Mouse (Mus musculus) testis, adult 2 months (tissue): ENCODE data around the gene Bcl2l11. TPM values are rescaled to one million over a fixed set of nuclear protein-coding genes. Genes with fewer than 3 reads are reported as not detected.

Experiments used
- H3K27ac ChIP-seq: fragments of 200-500 bp; 2 replicates; pipeline ENCODE4 v1.5.1; 2012; ENCODE audit warnings: low read depth, low read length; ENCODE audit not compliant: control insufficient read depth, insufficient read depth
- H3K27me3 ChIP-seq: fragments of 200-500 bp; 2 replicates; pipeline ENCODE4 v1.6.1; 2012; ENCODE audit warnings: mild to moderate bottlenecking, low read length, moderate library complexity; ENCODE audit not compliant: control insufficient read depth, insufficient read depth
- H3K36me3 ChIP-seq: fragments of 200-500 bp; 2 replicates; pipeline ENCODE4 v1.6.1; 2012; ENCODE audit warnings: mild to moderate bottlenecking, low read length; ENCODE audit not compliant: control insufficient read depth, insufficient read depth
- H3K4me1 ChIP-seq: fragments of 200-500 bp; 2 replicates; pipeline ENCODE4 v1.6.1; 2012; ENCODE audit warnings: low read length; ENCODE audit not compliant: control insufficient read depth, insufficient read depth
- H3K4me3 ChIP-seq: fragments of 200-500 bp; 2 replicates; pipeline ENCODE4 v1.5.1; 2012; ENCODE audit warnings: low read depth, mild to moderate bottlenecking, low read length, moderate library complexity, mixed read lengths; ENCODE audit not compliant: control insufficient read depth
- CTCF ChIP-seq: fragments of 200-500 bp; IDR thresholded peaks from 2 replicates; pipeline ENCODE4 v1.5.1; 2012; ENCODE audit warnings: low read depth, mild to moderate bottlenecking, inconsistent platforms, low read length, moderate library complexity; ENCODE audit not compliant: control insufficient read depth, insufficient read depth, insufficient replicate concordance
- POLR2A ChIP-seq: fragments of 200-500 bp; IDR thresholded peaks from 2 replicates; pipeline ENCODE4 v1.6.1; 2012; ENCODE audit warnings: low read depth, mild to moderate bottlenecking, inconsistent platforms, low read length, moderate library complexity; ENCODE audit not compliant: control insufficient read depth
- polyA plus RNA-seq: library from polyadenylated mRNA; depleted of rRNA; stranded (reverse); fragments of >200 nt; gene quantifications from 2 replicates; pipeline ENCODE4 v1.2.3, GENCODE M21; 2012

Gene Bcl2l11
- polyA plus RNA-seq, 1 experiment, result 63.3 TPM

DNA sequence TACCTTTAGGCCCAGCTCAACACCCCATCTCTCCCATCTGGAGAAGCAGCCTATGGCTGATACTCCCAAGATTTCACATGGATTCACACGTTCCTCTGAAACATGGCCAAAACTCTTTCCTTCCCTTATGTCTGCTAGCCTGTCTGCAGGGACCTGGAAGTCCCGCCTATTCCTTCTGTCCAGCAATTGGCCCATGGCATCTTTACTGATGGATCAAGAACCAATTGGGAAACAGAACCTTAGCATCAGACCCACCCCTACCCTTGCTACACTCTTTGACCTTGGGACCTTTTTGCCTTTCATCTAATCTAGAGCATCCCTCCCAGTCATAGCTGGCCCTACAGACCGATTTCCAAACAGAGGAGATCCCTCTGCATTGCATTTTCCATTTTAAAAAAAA is 11.2 kb upstream of the Bcl2l11 start:
- TF ChIP-seq POLR2A (no peak), CTCF (no peak)
- Histone ChIP-seq H3K27me3 (no peaks in the 10 kb centered on the region), H3K27ac (no peak overlapping the region), H3K4me1 (no peaks in the 10 kb centered on the region), H3K36me3 (no peaks in the 10 kb centered on the region), H3K4me3 (no peak overlapping the region)

GRCm38 (mm10) chr2:128115579-128115978 is 10.3 kb upstream of the Bcl2l11 start:
- Histone ChIP-seq H3K4me1 (no peaks in the 10 kb centered on the region), H3K36me3 (no peaks in the 10 kb centered on the region), H3K4me3 (no peak overlapping the region), H3K27ac (no peak overlapping the region), H3K27me3 (no peaks in the 10 kb centered on the region)
- no peak for TF ChIP-seq POLR2A
- TF ChIP-seq CTCF, result no peak

DNA sequence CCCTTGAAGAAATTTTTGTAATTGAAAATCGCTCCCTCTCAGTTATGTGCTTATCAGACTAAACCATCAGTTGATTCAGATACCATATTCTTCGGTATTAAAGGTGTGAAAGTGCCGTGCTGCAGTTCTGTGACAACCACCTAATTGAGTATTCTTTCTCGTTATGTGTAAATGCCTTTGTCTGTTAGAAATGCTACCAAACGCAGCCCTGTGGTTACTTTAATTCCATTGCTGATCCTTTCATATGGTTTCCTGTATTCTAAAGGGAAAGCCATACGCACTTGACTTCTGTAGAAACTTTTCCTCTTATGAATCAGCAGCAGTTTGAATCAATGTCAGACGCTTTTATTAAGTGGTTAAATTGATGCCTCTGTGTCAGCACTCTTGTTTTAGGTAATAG is 8.2 kb upstream of the Bcl2l11 start:
- TF ChIP-seq CTCF (no peak), POLR2A (no peak)

DNA sequence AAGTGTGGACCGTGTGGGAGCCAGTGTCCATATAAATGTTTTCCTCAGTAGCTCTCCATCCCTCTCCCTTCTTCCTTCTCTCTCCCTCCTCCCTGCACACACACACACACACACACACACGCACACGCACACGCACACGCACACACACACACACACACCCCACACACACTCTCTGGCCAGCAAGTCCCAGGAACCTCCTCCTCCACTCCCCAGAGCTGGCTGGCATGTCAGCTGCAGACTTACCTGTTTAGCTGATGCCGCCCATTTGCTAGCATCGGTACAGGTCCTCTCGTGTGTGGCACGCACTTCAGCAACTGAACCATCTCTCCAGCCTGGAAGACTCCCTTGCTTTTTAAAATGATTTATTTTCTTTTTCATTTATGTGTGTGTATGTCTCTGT is 6.9 kb upstream of the Bcl2l11 start:
- Histone ChIP-seq H3K4me1 (peaks cover 11% of the 10 kb centered on the region; the same call in 1 of the 2 replicates), H3K27me3 (no peaks in the 10 kb centered on the region), H3K4me3 (no peak overlapping the region), H3K36me3 (no peaks in the 10 kb centered on the region), H3K27ac (no peak overlapping the region)
- TF ChIP-seq CTCF (no peak), POLR2A (no peak)

More for the DNA sequence above, 8.2 kb upstream of the Bcl2l11 start:
- H3K27ac ChIP-seq, result no peak overlapping the region
- no peak overlapping the region for H3K4me3 ChIP-seq
- no peaks in the 10 kb centered on the region for H3K27me3 ChIP-seq
- H3K4me1 ChIP-seq, result peaks cover 2% of the 10 kb centered on the region; the same call in 1 of the 2 replicates
- H3K36me3 ChIP-seq, result no peaks in the 10 kb centered on the region

DNA sequence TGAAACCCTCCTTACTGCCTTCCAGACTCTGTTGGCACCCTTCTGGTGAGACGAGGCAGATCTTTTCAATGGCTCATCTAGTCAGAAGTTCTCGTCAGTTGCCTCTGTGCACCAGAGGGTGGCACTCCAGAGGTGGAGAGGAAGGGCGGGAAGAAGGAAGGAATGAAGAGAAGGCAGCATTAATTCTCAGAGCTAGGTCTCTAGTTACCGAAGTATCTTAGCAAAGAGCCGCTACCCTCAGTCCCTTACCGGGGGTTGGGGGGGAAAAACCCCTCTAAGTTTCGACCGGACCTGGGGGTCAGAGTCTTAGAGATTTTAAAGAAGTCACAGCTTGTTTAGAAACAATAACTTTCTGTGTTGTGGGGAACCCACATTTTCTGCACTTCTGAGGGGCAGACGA is 3.3 kb upstream of the Bcl2l11 start:
- H3K27me3 ChIP-seq, result peaks cover 3% of the 10 kb centered on the region; the same call in 1 of the 2 replicates
- peaks cover 35% of the 10 kb centered on the region for H3K4me1 ChIP-seq
- no peaks in the 10 kb centered on the region for H3K36me3 ChIP-seq
- no peak overlapping the region for H3K27ac ChIP-seq
- TF ChIP-seq CTCF (peak; percentile 54; the same call in 1 of the 2 replicates), POLR2A (no peak)
- H3K4me3 ChIP-seq, result peak overlapping the region; percentile 45; the same call in 1 of the 2 replicates

DNA sequence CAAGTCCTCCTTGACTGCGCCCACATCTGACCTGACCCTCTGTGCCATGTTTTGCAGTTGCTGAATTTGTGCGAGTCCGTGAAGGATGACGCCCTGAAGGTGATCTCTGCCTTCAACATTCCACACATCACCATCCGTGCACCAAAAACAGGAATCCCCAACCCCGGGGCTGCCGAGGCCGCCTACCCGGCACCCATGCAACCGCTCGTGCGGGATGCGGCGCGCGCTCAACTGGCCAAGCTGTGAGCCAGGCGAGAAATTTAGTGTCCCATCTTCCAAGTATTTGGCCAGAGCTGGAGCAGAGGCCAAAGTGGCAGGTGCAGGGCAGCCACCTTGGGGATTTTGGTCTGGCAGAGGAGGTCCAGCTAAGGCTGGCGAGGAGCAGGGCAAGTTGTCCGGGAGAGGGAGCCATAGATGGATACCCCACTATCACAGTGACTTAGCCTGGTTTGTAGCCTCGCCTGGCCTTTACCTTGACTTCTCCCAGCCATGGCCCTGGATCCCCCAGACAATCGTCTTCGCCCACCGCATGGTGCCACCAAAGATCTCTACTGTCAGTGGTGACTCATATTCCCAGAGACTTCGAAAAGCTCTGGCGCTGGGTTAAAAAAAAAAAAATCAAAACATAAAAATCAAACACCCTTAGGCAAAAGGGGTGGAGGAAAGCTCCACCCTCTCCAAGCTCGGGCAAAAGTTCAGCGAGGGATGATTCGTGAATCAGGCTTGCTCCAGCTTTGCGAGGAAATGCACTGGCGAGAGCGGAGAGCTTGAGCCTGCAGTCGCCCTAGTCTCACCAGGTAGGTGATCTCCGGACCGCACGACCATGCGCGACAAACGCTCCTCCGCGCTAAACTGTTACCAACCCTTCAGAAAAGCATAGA is 2.7 kb upstream of the Bcl2l11 start:
- Histone ChIP-seq H3K4me1 (peaks cover 35% of the 10 kb centered on the region), H3K36me3 (no peaks in the 10 kb centered on the region), H3K27me3 (peaks cover 3% of the 10 kb centered on the region; the same call in 1 of the 2 replicates), H3K27ac (no peak overlapping the region), H3K4me3 (peak overlapping the region; percentile 45)
- TF ChIP-seq POLR2A (no peak), CTCF (peak; percentile 3; the same call in 1 of the 2 replicates)

GRCm38 (mm10) chr2:128123921-128124683 is 1.7 kb upstream of the Bcl2l11 start:
- peaks cover 3% of the 10 kb centered on the region; the same call in 1 of the 2 replicates for H3K27me3 ChIP-seq
- H3K4me3 ChIP-seq, result peak overlapping the region; percentile 95
- TF ChIP-seq CTCF, result no peak
- peaks cover 35% of the 10 kb centered on the region for H3K4me1 ChIP-seq
- H3K27ac ChIP-seq, result no peak overlapping the region
- no peaks in the 10 kb centered on the region for H3K36me3 ChIP-seq
